In the genomic region with DNA sequence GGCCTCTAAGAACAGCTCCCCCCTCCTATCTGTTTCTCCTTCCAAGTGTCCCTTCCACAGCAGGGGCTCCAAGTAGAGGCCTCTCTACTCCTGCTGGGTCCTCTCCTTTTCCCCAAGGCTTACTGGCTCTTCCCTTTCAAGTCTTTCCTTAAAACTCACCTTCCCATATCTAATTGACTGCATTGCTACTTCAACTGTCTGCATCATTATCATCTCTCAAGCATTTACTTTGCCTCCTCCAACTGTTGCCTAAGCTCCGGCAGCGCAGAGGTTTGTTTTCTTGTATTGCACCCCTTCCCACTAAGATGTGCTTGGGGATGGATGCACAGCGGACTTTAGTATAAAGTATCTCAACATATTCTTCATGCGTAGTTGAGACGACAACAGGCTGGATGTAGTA, we compare ENCODE assay signal across 8 mouse cellular contexts. TPM values are rescaled to one million over a fixed set of nuclear protein-coding genes. Genes with fewer than 3 reads are reported as not detected.
A peak's percentile ranks its signal among the peaks of the same experiment; 100 is the strongest.
DNase-seq lines count a peak whose midpoint lies in the region; ATAC-seq and TF ChIP-seq lines count a peak whose summit lies in the region.

No protein-coding gene starts in this region.

- H3K27me3 ChIP-seq in heart, adult 2 months (ENCODE audit: control insufficient read depth, insufficient read depth, low read length): no peaks in the 10 kb centered on the region
- H3K27me3 ChIP-seq in C2C12 (ENCODE audit: control insufficient read depth, insufficient read depth, insufficient read length): no peaks in the 10 kb centered on the region
- H3K27me3 ChIP-seq in forebrain, embryonic 11.5 days (ENCODE audit: control insufficient read depth, insufficient read depth, low read length): no peaks in the 10 kb centered on the region
- H3K27me3 ChIP-seq in liver, embryonic 12.5 days (replicated peaks): no peaks in the 10 kb centered on the region

- peak overlapping the region; percentile 66 for H3K4me2 ChIP-seq in forebrain, embryonic 11.5 days (ENCODE audit: low read depth, low read length, severe bottlenecking)
- peak overlapping the region; percentile 89 for H3K4me2 ChIP-seq in liver, embryonic 12.5 days

- H3K27ac ChIP-seq in heart, adult 2 months: no peak overlapping the region; the same call in 1 of the 2 replicates
- H3K27ac ChIP-seq in forebrain, embryonic 11.5 days (ENCODE audit: low read depth, low read length): no peak overlapping the region
- H3K27ac ChIP-seq in liver, embryonic 12.5 days: peak overlapping the region; percentile 47

- peak overlapping the region; percentile 48 for H3K9ac ChIP-seq in heart, adult 2 months (ENCODE audit: low read depth, low read length)
- H3K9ac ChIP-seq in forebrain, embryonic 11.5 days (ENCODE audit: low read length): peak overlapping the region; percentile 64
- peak overlapping the region; percentile 75 for H3K9ac ChIP-seq in liver, embryonic 12.5 days

- H3K79me3 ChIP-seq in C2C12 (ENCODE audit: low read depth): peaks cover 9% of the 10 kb centered on the region

- ATAC-seq in forebrain, embryonic 11.5 days (replicated peaks; ENCODE audit: low FRiP score): no peak
- ATAC-seq in liver, embryonic 12.5 days: no peak

- peak overlapping the region; percentile 39 for H3ac ChIP-seq in C2C12 (ENCODE audit: control insufficient read depth, insufficient read length, low read depth)

- H3K4me1 ChIP-seq in heart, adult 2 months (ENCODE audit: control insufficient read depth, insufficient read depth, low read length): no peaks in the 10 kb centered on the region
- peaks cover 7% of the 10 kb centered on the region; the same call in 1 of the 2 replicates for H3K4me1 ChIP-seq in forebrain, embryonic 11.5 days (replicated peaks; ENCODE audit: control insufficient read depth, insufficient read depth, low read length)
- H3K4me1 ChIP-seq in liver, embryonic 12.5 days: peaks cover 36% of the 10 kb centered on the region

- peak overlapping the region; percentile 91 for H3K4me3 ChIP-seq in heart, adult 2 months
- peak overlapping the region; percentile 58 for H3K4me3 ChIP-seq in C2C12 (ENCODE audit: insufficient read depth, poor library complexity, severe bottlenecking)
- H3K4me3 ChIP-seq in forebrain, embryonic 11.5 days (ENCODE audit: low read depth, low read length): peak overlapping the region; percentile 57
- H3K4me3 ChIP-seq in liver, embryonic 12.5 days: peak overlapping the region; percentile 74

- intact Hi-C loops in heart, adult 2 months (cut with DNase I): loop anchor here (5.0 kb wide), 1 partner anchor 170 kb away; no protein-coding TSS in a partner anchor
- intact Hi-C loops in heart, postnatal 10 days (cut with DNase I): loop anchor here (5.0 kb wide), 1 partner anchor 85 kb away; no protein-coding TSS in a partner anchor

- no peak for TF ChIP-seq EP300 in heart, adult 2 months (IDR thresholded peaks at IDR 0.05; ENCODE audit: insufficient read depth, low read depth, low read length)

- TF ChIP-seq CTCF in heart, adult 2 months (IDR thresholded peaks at IDR 0.05): no peak
- TF ChIP-seq CTCF in C2C12 (IDR thresholded peaks at IDR 0.05; ENCODE audit: control insufficient read depth, insufficient read depth, insufficient read length): no peak

- H3K36me3 ChIP-seq in heart, adult 2 months (ENCODE audit: control insufficient read depth, insufficient read depth, low read length): no peaks in the 10 kb centered on the region
- H3K36me3 ChIP-seq in C2C12 (ENCODE audit: control insufficient read depth, insufficient read depth): peaks cover 41% of the 10 kb centered on the region
- peaks cover 3% of the 10 kb centered on the region for H3K36me3 ChIP-seq in forebrain, embryonic 11.5 days (ENCODE audit: control insufficient read depth, insufficient read depth, low read length)
- peaks cover 43% of the 10 kb centered on the region for H3K36me3 ChIP-seq in liver, embryonic 12.5 days

- 6% methylated on average over 5 of the region's 5 CpGs for WGBS in heart, adult 2 months
- WGBS in forebrain, embryonic 11.5 days: 9% methylated on average over 5 of the region's 5 CpGs
- 4% methylated on average over 5 of the region's 5 CpGs for WGBS in liver, embryonic 12.5 days (ENCODE audit: insufficient replicate concordance)

- no peaks in the 10 kb centered on the region for H3K79me2 ChIP-seq in heart, adult 2 months (replicated peaks; ENCODE audit: control insufficient read depth, insufficient read depth, low read length)
- H3K79me2 ChIP-seq in C2C12 (ENCODE audit: control insufficient read depth, insufficient read depth): peaks cover 23% of the 10 kb centered on the region

- no peaks in the 10 kb centered on the region for H3K9me3 ChIP-seq in forebrain, embryonic 11.5 days (ENCODE audit: control insufficient read depth, low read length)
- no peaks in the 10 kb centered on the region for H3K9me3 ChIP-seq in liver, embryonic 12.5 days (replicated peaks)

- no peak for TF ChIP-seq POLR2A in heart, adult 2 months (IDR thresholded peaks at IDR 0.05; ENCODE audit: insufficient read depth, low read depth, low read length)

- no peak for DNase-seq in heart, adult 2 months
- no peak for DNase-seq in heart, postnatal 10 days
- DNase-seq in forebrain, embryonic 11.5 days (ENCODE audit: low spot score): no peak
- DNase-seq in right cerebral cortex, postnatal 4 days: no peak
- no peak for DNase-seq in layer of hippocampus, adult 9-11 months
- DNase-seq in T-cell, adult 2 months (ENCODE audit: low spot score): no peak

TF ChIP-seq in C2C12, 6 proteins besides CTCF, POLR2A, EP300 and RAD21:
- TF ChIP-seq FOSL1 (IDR thresholded peaks at IDR 0.05; ENCODE audit: insufficient read depth, low read length, poor library complexity, severe bottlenecking) (no peak), MYOD1 (IDR thresholded peaks at IDR 0.05; ENCODE audit: control insufficient read depth, insufficient read length, low read depth) (no peak), CEBPB (IDR thresholded peaks at IDR 0.05; ENCODE audit: low read depth) (no peak), MAX (IDR thresholded peaks at IDR 0.05) (no peak)

RNA-seq across cellular contexts. Expression of gene Pold2, which starts 0.7 kb away (rescaled TPM):
- 10 to 100 TPM; 30.9 to 42.6 TPM for total RNA-seq in heart, adult 2 months (2021)
- 49.1 and 58.1 TPM in 2 replicates for polyA plus RNA-seq in heart, adult 2 months (2012; rRNA removed)
- 10 to 100 TPM; 34.8 to 44.1 TPM for total RNA-seq in heart, postnatal 10 days (2021)
- 154 TPM for polyA plus RNA-seq in C2C12 (2012; fragmentation: generic; extraction: Trizol)
- polyA plus RNA-seq in forebrain, embryonic 11.5 days (2014; fragmentation: Nextera tagmentation; extraction: Ambion mirVana): 130 TPM in 2 replicates
- 105 TPM in 2 replicates for polyA plus RNA-seq in liver, embryonic 12.5 days (2016; fragmentation: Nextera tagmentation; extraction: Ambion mirVana)

RNA-seq across cellular contexts. Expression of gene Aebp1, which starts 15.7 kb away (rescaled TPM):
- total RNA-seq in heart, adult 2 months (2021): 10 to 100 TPM; 18.6 to 19.9 TPM
- 25.6 and 33.3 TPM in 2 replicates for polyA plus RNA-seq in heart, adult 2 months (2012; rRNA removed)
- total RNA-seq in heart, postnatal 10 days (2021): 10 to 100 TPM; 35.2 to 40.1 TPM
- polyA plus RNA-seq in C2C12 (2012; fragmentation: generic; extraction: Trizol): 121 TPM
- polyA plus RNA-seq in forebrain, embryonic 11.5 days (2014; fragmentation: Nextera tagmentation; extraction: Ambion mirVana): 20.4 and 24.9 TPM in 2 replicates
- polyA plus RNA-seq in liver, embryonic 12.5 days (2016; fragmentation: Nextera tagmentation; extraction: Ambion mirVana): 8.5 and 9.6 TPM in 2 replicates

RNA-seq across cellular contexts. Expression of gene Myl7, which starts 21.2 kb away (rescaled TPM):
- total RNA-seq in heart, adult 2 months (2021): 100 to 1,000 TPM; 463 to 551 TPM
- polyA plus RNA-seq in heart, adult 2 months (2012; rRNA removed): 1,125 and 1,658 TPM in 2 replicates
- 100 to 1,000 TPM; 363 to 942 TPM for total RNA-seq in heart, postnatal 10 days (2021)
- polyA plus RNA-seq in C2C12 (2012; fragmentation: generic; extraction: Trizol): not detected
- polyA plus RNA-seq in forebrain, embryonic 11.5 days (2014; fragmentation: Nextera tagmentation; extraction: Ambion mirVana): 0.47 and 1.3 TPM in 2 replicates
- 21.8 and 22.5 TPM in 2 replicates for polyA plus RNA-seq in liver, embryonic 12.5 days (2016; fragmentation: Nextera tagmentation; extraction: Ambion mirVana)

RNA-seq across cellular contexts. Expression of gene Polm, which starts 39.6 kb away (rescaled TPM):
- 1 to 10 TPM; 2.1 to 3.3 TPM for total RNA-seq in heart, adult 2 months (2021)
- polyA plus RNA-seq in heart, adult 2 months (2012; rRNA removed): 6.3 and 11.2 TPM in 2 replicates
- 1 to 10 TPM; 5.0 to 6.7 TPM for total RNA-seq in heart, postnatal 10 days (2021)
- polyA plus RNA-seq in C2C12 (2012; fragmentation: generic; extraction: Trizol): 6.8 TPM
- 8.8 and 8.9 TPM in 2 replicates for polyA plus RNA-seq in forebrain, embryonic 11.5 days (2014; fragmentation: Nextera tagmentation; extraction: Ambion mirVana)
- 2.8 and 2.9 TPM in 2 replicates for polyA plus RNA-seq in liver, embryonic 12.5 days (2016; fragmentation: Nextera tagmentation; extraction: Ambion mirVana)

Comparison
In these comparisons a context has a peak if more than half of its experiments do, and no peak if none do; other contexts are left out.
1. RNA of gene Myl7, which starts 21.2 kb away (polyA plus RNA-seq): 1,125 to 1,658 TPM in heart, adult 2 months; 21.8 to 22.5 TPM in liver, embryonic 12.5 days, 0.47 to 1.3 TPM in forebrain, embryonic 11.5 days and not detected in C2C12 (single experiment); every median in the first group is over 10 times any median in the second.
2. Peak in every context shown above with its lines, with median percentiles within 50 percentile points of each other: H3K4me3 ChIP-seq and H3K9ac ChIP-seq.